Comparison of ENCODE assay signal across 7 mouse cellular contexts in the genomic region with DNA sequence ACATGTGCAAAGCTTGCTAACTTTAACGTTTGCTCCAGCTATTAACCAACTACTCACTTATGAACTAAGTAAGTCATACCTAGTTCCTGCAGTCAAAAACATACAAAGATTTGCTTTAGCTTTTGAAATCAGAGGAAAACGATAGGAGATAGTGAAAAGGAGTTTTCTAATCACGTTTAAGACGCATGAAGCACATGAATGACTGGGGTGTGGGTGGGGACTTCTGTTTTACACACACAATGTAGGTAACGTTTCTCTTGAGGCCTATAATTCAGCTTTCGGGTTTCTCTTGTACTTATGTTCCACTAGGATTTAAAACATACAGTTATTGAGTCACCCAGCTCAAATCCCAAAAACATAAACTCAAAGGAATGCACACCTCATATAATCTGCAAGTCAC. TPM values are rescaled to one million over a fixed set of nuclear protein-coding genes. Genes with fewer than 3 reads are reported as not detected.
A peak's percentile ranks its signal among the peaks of the same experiment; 100 is the strongest.
DNase-seq lines count a peak whose midpoint lies in the region; ATAC-seq lines count a peak whose summit lies in the region.

No protein-coding gene starts in this region.

- peak overlapping the region; percentile 96 for H3K4me3 ChIP-seq in megakaryocyte, embryonic 14.5 days (replicated peaks)
- H3K4me3 ChIP-seq in embryonic facial prominence, embryonic 14.5 days (ENCODE audit: low read depth, low read length): peak overlapping the region; percentile 99
- H3K4me3 ChIP-seq in limb, embryonic 13.5 days: peak overlapping the region; percentile 95
- peak overlapping the region; percentile 83 for H3K4me3 ChIP-seq in stomach, embryonic 16.5 days (replicated peaks; ENCODE audit: low read length)

- WGBS in embryonic facial prominence, embryonic 14.5 days: 34% methylated on average over 6 of the region's 6 CpGs
- 30% methylated on average over 6 of the region's 6 CpGs for whole genome bisulfite sequencing in limb, embryonic 13.5 days
- WGBS in stomach, embryonic 16.5 days: 22% methylated on average over 6 of the region's 6 CpGs

- peak overlapping the region; percentile 91 for H3K4me2 ChIP-seq in embryonic facial prominence, embryonic 14.5 days (ENCODE audit: low read depth, low read length)
- H3K4me2 ChIP-seq in limb, embryonic 13.5 days (replicated peaks): peak overlapping the region; percentile 92
- H3K4me2 ChIP-seq in stomach, embryonic 16.5 days (ENCODE audit: low read depth, low read length): peak overlapping the region; percentile 84

- no peak overlapping the region for H3K27ac ChIP-seq in embryonic facial prominence, embryonic 14.5 days (replicated peaks; ENCODE audit: low read depth, low read length)
- no peak overlapping the region for H3K27ac ChIP-seq in limb, embryonic 13.5 days
- no peak overlapping the region for H3K27ac ChIP-seq in stomach, embryonic 16.5 days (ENCODE audit: low read length)

- no peak for DNase-seq in embryonic facial prominence, embryonic 14.5 days (ENCODE audit: low spot score)
- no peak for DNase-seq in T-cell, adult 2 months (ENCODE audit: low spot score)
- DNase-seq in urinary bladder, postnatal 25 days (ENCODE audit: low spot score): no peak

- H3K4me1 ChIP-seq in megakaryocyte, embryonic 14.5 days: peaks cover 40% of the 10 kb centered on the region
- H3K4me1 ChIP-seq in embryonic facial prominence, embryonic 14.5 days (ENCODE audit: control insufficient read depth, insufficient read depth, low read length): peaks cover 7% of the 10 kb centered on the region; the same call in 1 of the 2 replicates
- H3K4me1 ChIP-seq in limb, embryonic 13.5 days: peaks cover 12% of the 10 kb centered on the region
- peaks cover 12% of the 10 kb centered on the region for H3K4me1 ChIP-seq in stomach, embryonic 16.5 days (ENCODE audit: control insufficient read depth, insufficient read depth, low read length)

- no peaks in the 10 kb centered on the region for H3K9me3 ChIP-seq in megakaryocyte, embryonic 14.5 days
- no peaks in the 10 kb centered on the region for H3K9me3 ChIP-seq in embryonic facial prominence, embryonic 14.5 days (ENCODE audit: control insufficient read depth, low read length)
- no peaks in the 10 kb centered on the region for H3K9me3 ChIP-seq in limb, embryonic 13.5 days
- H3K9me3 ChIP-seq in stomach, embryonic 16.5 days (replicated peaks; ENCODE audit: control insufficient read depth, low read length): no peaks in the 10 kb centered on the region

- ATAC-seq in megakaryocyte, adult 5-6 weeks (ENCODE audit: poor library complexity, severe bottlenecking): no peak
- ATAC-seq in embryonic facial prominence, embryonic 14.5 days (ENCODE audit: low read depth): no peak
- no peak for ATAC-seq in limb, embryonic 13.5 days (ENCODE audit: low FRiP score, low read depth)
- ATAC-seq in stomach, embryonic 16.5 days (ENCODE audit: insufficient read depth, low FRiP score): no peak

- H3K27me3 ChIP-seq in megakaryocyte, embryonic 14.5 days (replicated peaks): no peaks in the 10 kb centered on the region
- no peaks in the 10 kb centered on the region for H3K27me3 ChIP-seq in embryonic facial prominence, embryonic 14.5 days (replicated peaks; ENCODE audit: control insufficient read depth, insufficient read depth, low read length)
- no peaks in the 10 kb centered on the region for H3K27me3 ChIP-seq in limb, embryonic 13.5 days
- H3K27me3 ChIP-seq in stomach, embryonic 16.5 days (ENCODE audit: control insufficient read depth, insufficient read depth, low read length): no peaks in the 10 kb centered on the region

- peaks cover 46% of the 10 kb centered on the region for H3K36me3 ChIP-seq in megakaryocyte, embryonic 14.5 days (replicated peaks; ENCODE audit: low read length)
- peaks cover 44% of the 10 kb centered on the region for H3K36me3 ChIP-seq in embryonic facial prominence, embryonic 14.5 days (ENCODE audit: control insufficient read depth, insufficient read depth, low read length)
- peaks cover 44% of the 10 kb centered on the region for H3K36me3 ChIP-seq in limb, embryonic 13.5 days
- peaks cover 35% of the 10 kb centered on the region for H3K36me3 ChIP-seq in stomach, embryonic 16.5 days (ENCODE audit: control insufficient read depth, insufficient read depth, low read length)

- H3K9ac ChIP-seq in embryonic facial prominence, embryonic 14.5 days (ENCODE audit: low read depth, low read length): peak overlapping the region; percentile 99
- peak overlapping the region; percentile 95 for H3K9ac ChIP-seq in limb, embryonic 13.5 days
- H3K9ac ChIP-seq in stomach, embryonic 16.5 days (ENCODE audit: low read length): peak overlapping the region; percentile 99

RNA-seq across cellular contexts. Expression of a gene that starts 1.2 kb away (rescaled TPM):
- 253 and 281 TPM in 2 replicates for polyA plus RNA-seq in megakaryocyte, embryonic 14.5 days (2012; ENCODE audit: insufficient read depth, low replicate concordance)
- 402 and 461 TPM in 2 replicates for total RNA-seq in megakaryocyte, adult 5-6 weeks (2015)
- 143 and 163 TPM in 2 replicates for total RNA-seq in megakaryocyte, adult 5-6 weeks (2017)
- 515 and 526 TPM in 2 replicates for polyA plus RNA-seq in embryonic facial prominence, embryonic 14.5 days (2014; fragmentation: Nextera tagmentation; extraction: Ambion mirVana)
- polyA plus RNA-seq in limb, embryonic 13.5 days (2015; fragmentation: Nextera tagmentation; extraction: Ambion mirVana): 447 and 448 TPM in 2 replicates
- polyA plus RNA-seq in stomach, embryonic 16.5 days (2015; fragmentation: Nextera tagmentation; extraction: Ambion mirVana): 483 and 485 TPM in 2 replicates

RNA-seq across cellular contexts. Expression of a gene that starts 39.9 kb away (rescaled TPM):
- polyA plus RNA-seq in megakaryocyte, embryonic 14.5 days (2012; ENCODE audit: insufficient read depth, low replicate concordance): 5.3 and 7.9 TPM in 2 replicates
- 8.1 and 15.4 TPM in 2 replicates for total RNA-seq in megakaryocyte, adult 5-6 weeks (2015)
- total RNA-seq in megakaryocyte, adult 5-6 weeks (2017): 15.0 and 26.5 TPM in 2 replicates
- polyA plus RNA-seq in embryonic facial prominence, embryonic 14.5 days (2014; fragmentation: Nextera tagmentation; extraction: Ambion mirVana): 74.3 and 79.6 TPM in 2 replicates
- polyA plus RNA-seq in limb, embryonic 13.5 days (2015; fragmentation: Nextera tagmentation; extraction: Ambion mirVana): 70.3 and 70.6 TPM in 2 replicates
- polyA plus RNA-seq in stomach, embryonic 16.5 days (2015; fragmentation: Nextera tagmentation; extraction: Ambion mirVana): 37.3 and 41.8 TPM in 2 replicates

RNA-seq across cellular contexts. Expression of a gene that starts 40.1 kb away (rescaled TPM):
- polyA plus RNA-seq in megakaryocyte, embryonic 14.5 days (2012; ENCODE audit: insufficient read depth, low replicate concordance): 2.9 and 5.1 TPM in 2 replicates
- total RNA-seq in megakaryocyte, adult 5-6 weeks (2015): 139 and 147 TPM in 2 replicates
- total RNA-seq in megakaryocyte, adult 5-6 weeks (2017): 70.8 and 73.6 TPM in 2 replicates
- 25.9 and 28.5 TPM in 2 replicates for polyA plus RNA-seq in embryonic facial prominence, embryonic 14.5 days (2014; fragmentation: Nextera tagmentation; extraction: Ambion mirVana)
- 29.5 and 31.8 TPM in 2 replicates for polyA plus RNA-seq in limb, embryonic 13.5 days (2015; fragmentation: Nextera tagmentation; extraction: Ambion mirVana)
- polyA plus RNA-seq in stomach, embryonic 16.5 days (2015; fragmentation: Nextera tagmentation; extraction: Ambion mirVana): 13.4 and 15.1 TPM in 2 replicates

RNA-seq across cellular contexts. Expression of a gene that starts 58.5 kb away (rescaled TPM):
- polyA plus RNA-seq in megakaryocyte, embryonic 14.5 days (2012; ENCODE audit: insufficient read depth, low replicate concordance): 25.4 and 51.4 TPM in 2 replicates
- total RNA-seq in megakaryocyte, adult 5-6 weeks (2015): 559 and 619 TPM in 2 replicates
- total RNA-seq in megakaryocyte, adult 5-6 weeks (2017): 895 and 963 TPM in 2 replicates
- 185 and 227 TPM in 2 replicates for polyA plus RNA-seq in embryonic facial prominence, embryonic 14.5 days (2014; fragmentation: Nextera tagmentation; extraction: Ambion mirVana)
- polyA plus RNA-seq in limb, embryonic 13.5 days (2015; fragmentation: Nextera tagmentation; extraction: Ambion mirVana): 273 and 275 TPM in 2 replicates
- 109 and 132 TPM in 2 replicates for polyA plus RNA-seq in stomach, embryonic 16.5 days (2015; fragmentation: Nextera tagmentation; extraction: Ambion mirVana)
